26 mouse cellular contexts compared by ENCODE assay signal in the genomic region with DNA sequence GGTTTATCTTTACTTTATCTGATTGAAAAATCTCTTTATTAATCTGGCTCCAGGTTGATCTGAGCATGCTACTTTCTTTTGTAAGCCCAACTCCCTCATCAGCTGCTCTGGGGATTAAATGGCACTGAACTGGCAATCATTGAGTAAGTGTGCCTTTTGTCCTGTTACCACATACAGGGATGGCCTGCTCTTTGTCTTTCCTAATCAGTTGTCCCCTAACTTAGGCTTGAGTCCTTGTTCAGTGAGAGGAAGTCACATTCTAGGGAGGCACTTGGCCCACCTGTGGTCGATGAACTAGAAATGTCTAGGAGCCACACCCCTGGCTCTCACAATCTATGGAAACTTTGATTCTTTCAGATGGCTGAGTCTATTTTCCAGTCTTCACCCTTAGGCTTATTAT. TPM values are rescaled to one million over a fixed set of nuclear protein-coding genes. Genes with fewer than 3 reads are reported as not detected.
DNase-seq lines count a peak whose midpoint lies in the region; ATAC-seq lines count a peak whose summit lies in the region.
"Had no signal": no experiment of that assay in that cellular context is flagged by ENCODE, and none has a peak within 500 bp of the region (broad histone marks: within the 10 kb centered on the region; RNA-seq: fewer than 3 reads in every experiment).

No protein-coding gene starts in this region.

- no peaks in the 10 kb centered on the region for H3K9me3 ChIP-seq in forebrain, embryonic 13.5 days (replicated peaks)
- H3K9me3 ChIP-seq: embryonic facial prominence, embryonic 12.5 days; embryonic facial prominence, embryonic 15.5 days; forebrain, embryonic 12.5 days; heart, embryonic 10.5 days; heart, embryonic 13.5 days had no signal

- 38% methylated on average over 1 of the region's 1 CpGs for WGBS in forebrain, embryonic 13.5 days

- peaks cover 3% of the 10 kb centered on the region; the same call in 1 of the 2 replicates for H3K27me3 ChIP-seq in forebrain, embryonic 13.5 days
- H3K27me3 ChIP-seq: embryonic facial prominence, embryonic 15.5 days; heart, embryonic 13.5 days had no signal

- H3K9ac ChIP-seq in forebrain, embryonic 13.5 days: no peak overlapping the region
- H3K9ac ChIP-seq: embryonic facial prominence, embryonic 12.5 days; embryonic facial prominence, embryonic 15.5 days; forebrain, embryonic 12.5 days; heart, embryonic 13.5 days; hindbrain, embryonic 14.5 days had no signal

- peak; percentile 5 for DNase-seq in thymus, postnatal 14 days
- DNase-seq in thymus, postnatal 25 days: no peak
- peak; percentile 6 for DNase-seq in gonadal fat pad, adult 2 months (ENCODE audit: low read depth)
- no peak for DNase-seq in layer of hippocampus, adult 18-20 months (ENCODE audit: low spot score in 2 of 2)
- DNase-seq: adrenal gland, adult 8-10 months; adrenal gland, postnatal 25 days; cerebellum, adult 18-20 months; cerebellum, adult 9-10 months; cerebellum, postnatal 14 days; gastrocnemius, postnatal 10 days; gastrocnemius, postnatal 36 days; heart, adult 18-20 months; heart, postnatal 14 days; heart, postnatal 4 days had no signal

- H3K4me2 ChIP-seq in forebrain, embryonic 13.5 days: no peak overlapping the region
- H3K4me2 ChIP-seq: embryonic facial prominence, embryonic 12.5 days; embryonic facial prominence, embryonic 15.5 days; forebrain, embryonic 12.5 days; heart, embryonic 13.5 days; hindbrain, embryonic 14.5 days had no signal

- H3K4me1 ChIP-seq in forebrain, embryonic 13.5 days: no peaks in the 10 kb centered on the region
- H3K4me1 ChIP-seq: embryonic facial prominence, embryonic 12.5 days; embryonic facial prominence, embryonic 15.5 days; forebrain, embryonic 12.5 days; heart, embryonic 10.5 days; heart, embryonic 13.5 days had no signal

- H3K36me3 ChIP-seq in forebrain, embryonic 13.5 days (ENCODE audit: poor library complexity, severe bottlenecking): no peaks in the 10 kb centered on the region
- H3K36me3 ChIP-seq: embryonic facial prominence, embryonic 12.5 days; embryonic facial prominence, embryonic 15.5 days; forebrain, embryonic 12.5 days; heart, embryonic 10.5 days; heart, embryonic 13.5 days had no signal

- ATAC-seq in megakaryocyte, adult 5-6 weeks (ENCODE audit: poor library complexity, severe bottlenecking): 0 out of 2 replicates have a peak, but pooled peaks have one; percentile 20
- no peak for ATAC-seq in monocyte, adult 5-6 weeks (replicated peaks; ENCODE audit: insufficient number of reproducible peaks, low FRiP score, low TSS enrichment, poor library complexity, severe bottlenecking)
- no peak for ATAC-seq in forebrain, embryonic 13.5 days
- ATAC-seq: activated CD4-positive, CD25-positive, alpha-beta regulatory T cell, adult 4 months; forebrain, embryonic 16.5 days; hindbrain, postnatal 0 days had no signal

- H3K27ac ChIP-seq in forebrain, embryonic 13.5 days: no peak overlapping the region
- H3K27ac ChIP-seq: embryonic facial prominence, embryonic 12.5 days; embryonic facial prominence, embryonic 15.5 days; forebrain, embryonic 12.5 days; heart, embryonic 10.5 days; heart, embryonic 13.5 days; hindbrain, embryonic 14.5 days; hindbrain, postnatal 0 days had no signal

- H3K4me3 ChIP-seq in forebrain, embryonic 13.5 days: no peak overlapping the region
- H3K4me3 ChIP-seq: embryonic facial prominence, embryonic 12.5 days; embryonic facial prominence, embryonic 15.5 days; forebrain, embryonic 12.5 days; heart, embryonic 10.5 days; heart, embryonic 13.5 days had no signal

RNA-seq across cellular contexts. Expression of gene Sh3kbp1, which starts 58.4 kb away (rescaled TPM):
- 15.8 and 16.4 TPM in 2 replicates for polyA plus RNA-seq in gonadal fat pad, adult 2 months (2012; rRNA removed)
- 154 TPM in 2 replicates for total RNA-seq in megakaryocyte, adult 5-6 weeks (2015)
- total RNA-seq in megakaryocyte, adult 5-6 weeks (2017): 191 and 195 TPM in 2 replicates
- 169 to 178 TPM (median 177 TPM) in 3 replicates for total RNA-seq in monocyte, adult 5-6 weeks (2017)
- 28.8 and 33.4 TPM in 2 replicates for polyA plus RNA-seq in forebrain, embryonic 13.5 days (2015; fragmentation: Nextera tagmentation; extraction: Ambion mirVana)
- 10 to 100 TPM; 35.9 to 37.9 TPM for total RNA-seq in layer of hippocampus, adult 18-20 months (2021)

Comparison
In these comparisons a context has a peak if more than half of its experiments do, and no peak if none do; other contexts are left out.
1. DNase-seq: peak in thymus, postnatal 14 days (single experiment) and gonadal fat pad, adult 2 months (single experiment); none in thymus, postnatal 25 days (single experiment) and layer of hippocampus, adult 18-20 months (0 of 2).